Mouse (Mus musculus) retina, embryonic 14.5 days (tissue): Measurements from ENCODE around the gene Tnfrsf19.

Experiments
- DNase-seq: peaks from one replicate; pipeline ENCODE4 v3.0.0-alpha.2; 2015; ENCODE audit warnings: low spot score

Tnfrsf19 gene

GRCm38 (mm10) chr14:61046091-61046681 lies at the start of gene Tnfrsf19:
Tnfrsf19 (minus strand) TSS chr14:61046490.
- DNase-seq, result peak; percentile 89

- no peak for DNase-seq
These were observed 45.8 kb upstream of the Tnfrsf19 start for GRCm38 (mm10) chr14:61092073-61092472.

DNA sequence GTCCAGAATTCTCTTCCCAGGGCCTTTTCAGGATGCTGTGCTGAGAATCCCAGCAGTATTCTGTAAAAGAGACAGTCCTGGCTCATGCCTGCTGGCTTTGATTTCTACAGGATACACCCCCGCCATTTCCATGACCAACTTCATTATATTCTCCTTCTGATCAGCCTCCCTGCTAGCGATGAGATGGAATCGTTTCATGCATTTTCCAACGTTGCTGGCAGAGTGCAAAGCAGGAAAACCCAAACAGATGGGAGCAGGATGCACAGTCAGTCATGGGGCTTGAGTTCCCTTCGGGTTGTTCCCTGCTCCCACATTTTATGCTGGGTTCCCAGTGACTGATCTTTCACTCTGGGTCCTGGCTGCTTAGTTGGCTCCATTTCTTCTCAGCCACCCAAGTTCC lies 44.7 kb upstream of the Tnfrsf19 start:
- DNase-seq, result no peak

GRCm38 (mm10) chr14:61088187-61088586 lies 41.9 kb upstream of the Tnfrsf19 start:
- no peak for DNase-seq

- DNase-seq, result peak; percentile 50
These were observed 39.0 kb upstream of the Tnfrsf19 start for GRCm38 (mm10) chr14:61085325-61085724.

DNA sequence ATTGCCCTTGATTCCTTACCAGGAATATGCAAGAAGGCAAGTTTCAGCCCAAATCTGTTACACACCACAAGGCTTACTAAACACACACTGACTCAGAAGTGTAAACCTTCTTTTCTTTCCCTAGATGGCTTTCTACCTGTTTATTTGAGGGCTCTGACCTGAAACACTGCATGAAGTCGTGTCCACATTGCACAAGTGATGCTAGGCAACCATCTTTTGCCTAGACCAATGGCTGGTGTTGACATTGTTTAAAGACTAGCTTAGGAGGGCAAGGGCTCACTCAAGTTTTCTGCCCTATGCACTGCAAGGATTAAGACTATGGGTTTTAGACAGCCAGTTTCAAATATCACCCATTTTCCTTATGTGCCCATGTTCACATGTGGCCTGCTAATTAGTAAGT lies 23.3 kb upstream of the Tnfrsf19 start:
- no peak for DNase-seq

GRCm38 (mm10) chr14:61061729-61062128 lies 15.4 kb upstream of the Tnfrsf19 start:
- no peak for DNase-seq

DNA sequence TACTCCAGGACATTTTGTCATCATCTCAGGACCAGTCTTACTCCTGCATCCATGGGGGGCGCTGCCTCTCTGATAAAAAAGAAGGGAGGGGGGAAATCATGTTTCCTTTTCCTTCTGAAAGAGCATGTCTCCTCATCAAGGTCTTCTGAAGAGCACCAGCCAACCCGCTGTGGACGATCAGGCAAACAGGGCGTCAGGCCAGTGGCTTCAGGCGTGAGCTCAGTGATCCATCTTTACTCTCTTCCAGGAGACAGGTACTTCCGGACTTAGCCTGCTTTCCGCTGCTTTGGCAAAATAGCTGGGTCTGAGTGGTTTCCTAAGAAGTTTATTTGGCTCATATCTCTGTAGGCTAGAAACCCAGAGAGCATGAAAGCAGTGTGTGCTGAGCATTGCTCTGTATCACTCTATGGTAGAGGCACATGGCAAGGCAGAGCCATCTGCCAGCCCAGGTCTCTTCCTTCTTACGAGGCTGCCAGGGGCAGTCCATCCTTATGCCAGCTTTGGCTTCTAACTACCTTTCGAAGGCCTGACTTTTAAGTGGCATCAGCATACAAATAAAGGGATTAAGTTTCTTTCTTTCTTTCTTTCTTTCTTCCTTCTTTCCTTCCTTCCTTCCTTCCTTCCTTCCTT lies 13.1 kb upstream of the Tnfrsf19 start:
- no peak for DNase-seq

DNA sequence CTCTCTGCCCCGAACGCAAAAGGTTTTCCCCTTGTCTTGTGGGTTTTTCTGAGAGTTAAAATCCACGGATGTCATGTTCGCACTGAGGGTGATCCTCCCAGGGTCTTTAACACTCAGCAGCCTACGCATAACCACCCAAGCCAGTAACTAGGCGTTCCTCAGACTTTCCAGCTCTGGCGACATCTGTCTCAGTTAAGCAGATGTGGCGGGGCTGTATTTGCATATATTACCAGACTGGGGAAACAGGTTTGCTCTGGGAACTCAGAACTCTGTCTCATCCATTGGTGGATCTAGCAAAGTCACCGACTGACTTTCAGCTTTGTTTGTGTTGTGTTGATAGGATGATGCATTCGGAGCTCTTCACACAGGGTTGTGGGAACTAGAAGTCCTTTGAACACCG lies 10.7 kb upstream of the Tnfrsf19 start:
- no peak for DNase-seq

DNA sequence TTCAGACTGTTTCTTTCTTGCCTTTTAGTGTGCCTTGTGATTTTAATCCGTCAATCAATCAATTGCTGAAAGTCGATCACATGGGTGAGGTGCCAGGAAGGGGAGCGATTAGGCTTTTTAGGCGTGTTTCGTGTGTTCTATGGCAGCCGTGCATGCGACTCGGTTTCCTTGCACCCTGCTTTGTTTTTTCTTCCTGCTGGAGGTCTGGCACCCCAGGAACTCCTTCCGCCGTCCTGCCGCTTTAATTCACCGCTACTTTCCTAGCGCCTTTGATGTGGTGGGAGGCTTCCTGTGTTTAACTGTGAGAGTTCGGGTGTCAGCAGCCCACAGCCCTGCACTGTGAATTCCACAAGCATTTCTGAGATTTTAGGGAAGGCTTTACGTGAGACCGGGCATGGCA lies 10.2 kb upstream of the Tnfrsf19 start:
- no peak for DNase-seq

DNA sequence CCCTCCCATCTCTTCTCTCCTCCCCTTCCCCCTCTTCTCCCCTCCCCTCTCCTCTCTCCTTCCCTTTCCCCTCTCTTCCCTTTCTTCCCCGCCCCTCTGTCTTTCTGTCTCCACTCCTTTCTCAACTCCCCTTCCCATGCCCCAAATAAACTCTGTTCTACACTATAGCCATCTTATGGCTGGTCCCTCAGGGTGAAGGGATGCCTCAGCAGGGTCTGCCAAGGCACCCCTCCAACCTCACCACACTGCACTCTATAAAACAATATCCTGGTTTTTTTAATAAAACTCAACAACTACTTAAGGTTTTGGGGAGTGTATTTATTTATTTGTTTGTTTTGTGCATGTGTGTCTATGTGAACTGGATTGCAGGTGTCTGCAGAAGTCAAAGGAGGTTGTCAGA lies 9.6 kb upstream of the Tnfrsf19 start:
- no peak for DNase-seq

GRCm38 (mm10) chr14:61052163-61052562 lies 5.9 kb upstream of the Tnfrsf19 start:
- no peak for DNase-seq

GRCm38 (mm10) chr14:61045446-61046090 lies 722 bp downstream of the Tnfrsf19 start:
- peak; percentile 53 for DNase-seq

DNA sequence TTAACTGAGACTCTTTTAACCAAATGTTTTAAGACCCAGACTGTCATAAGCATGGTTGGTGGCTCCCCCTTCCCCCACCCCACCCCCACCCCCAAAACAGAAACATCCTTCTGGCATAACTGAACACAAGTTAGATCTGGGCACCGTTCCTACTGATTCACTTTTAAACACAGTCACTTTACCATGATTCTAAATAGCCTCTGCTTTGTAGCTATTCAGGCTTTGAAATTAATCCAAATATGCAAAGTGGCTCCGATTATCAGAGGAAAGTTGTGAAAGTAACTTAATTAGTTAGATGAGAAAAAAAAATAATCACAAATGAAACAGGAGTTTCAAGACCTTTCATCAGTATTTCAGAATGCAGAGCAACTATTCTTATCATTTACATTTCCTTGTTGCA lies 2.0 kb downstream of the Tnfrsf19 start:
- DNase-seq, result no peak

DNA sequence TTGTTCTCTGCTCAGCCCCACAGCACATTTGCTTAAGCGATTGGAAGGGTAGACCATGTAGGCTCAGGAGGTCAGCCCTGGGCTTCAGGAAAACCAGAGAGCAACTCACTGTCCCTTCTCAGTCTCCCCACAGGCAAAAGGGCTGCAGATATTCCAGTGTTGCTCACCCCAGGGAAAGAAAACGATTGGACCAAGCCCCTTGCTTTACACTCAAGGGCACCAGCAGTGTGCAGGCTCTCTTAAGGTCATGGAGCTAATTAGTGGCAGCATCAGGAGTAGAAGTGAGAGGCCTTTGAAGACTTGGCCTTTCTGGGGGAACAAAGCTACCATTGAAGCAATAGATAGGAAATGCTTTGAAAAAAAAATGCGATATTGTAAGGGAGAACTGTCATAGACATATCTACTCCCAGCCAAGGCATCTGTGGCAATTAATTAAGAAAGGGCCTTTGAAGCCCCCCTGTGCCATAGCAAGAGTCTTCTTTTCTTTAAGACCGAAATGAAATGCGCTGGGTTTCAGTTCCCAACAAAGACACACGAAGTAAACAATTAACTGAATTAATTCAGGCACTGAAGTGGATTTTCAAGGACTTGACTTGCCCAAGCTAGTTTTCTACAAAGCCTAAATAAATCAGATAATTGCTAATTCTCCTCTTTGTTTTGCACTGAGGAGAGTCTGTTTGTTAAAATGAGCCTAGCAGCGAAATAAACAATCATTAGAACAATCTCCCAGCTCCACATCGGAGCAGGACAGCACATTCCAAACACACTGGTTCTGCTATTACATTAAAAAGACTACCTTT lies 2.6 kb downstream of the Tnfrsf19 start:
- peak; percentile 28 for DNase-seq

DNA sequence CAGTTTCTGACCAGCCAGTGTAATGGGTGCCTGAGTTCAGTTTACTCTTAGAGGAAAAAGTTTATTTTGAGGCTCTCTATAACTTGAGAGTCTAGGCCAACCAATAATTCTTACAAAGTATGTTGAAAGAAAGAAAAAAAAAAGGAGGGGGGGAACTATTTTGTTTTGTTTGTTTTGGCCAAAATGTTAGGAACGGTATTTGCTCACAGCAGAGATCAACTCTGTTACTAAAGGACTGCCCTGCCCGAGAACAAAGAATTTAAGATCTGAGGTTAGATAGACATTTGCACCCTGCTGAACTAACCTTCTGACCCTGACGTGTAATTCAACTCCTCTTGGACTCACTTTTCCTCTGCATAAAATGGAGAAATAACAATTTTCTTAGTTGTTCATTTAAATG lies 4.0 kb downstream of the Tnfrsf19 start:
- no peak for DNase-seq

DNA sequence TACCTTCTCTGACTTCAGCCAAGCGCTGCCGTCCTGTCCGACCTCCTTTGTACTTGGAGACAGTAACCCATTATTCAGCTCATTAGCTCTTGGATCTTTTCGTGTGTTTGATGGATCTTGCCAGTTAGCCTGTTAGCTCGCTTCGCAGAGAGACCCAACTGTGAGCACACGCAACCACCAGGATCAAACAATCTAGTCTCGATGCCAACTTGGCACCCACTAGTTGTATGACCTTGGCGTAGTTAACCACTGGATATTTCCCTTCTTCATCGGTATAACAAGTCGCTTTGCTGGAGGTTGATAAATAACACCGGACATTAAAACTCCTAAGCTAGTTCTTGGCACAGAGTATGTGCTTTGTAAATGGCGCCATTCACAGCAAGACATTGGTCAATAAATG lies 6.1 kb downstream of the Tnfrsf19 start:
- DNase-seq, result no peak

DNA sequence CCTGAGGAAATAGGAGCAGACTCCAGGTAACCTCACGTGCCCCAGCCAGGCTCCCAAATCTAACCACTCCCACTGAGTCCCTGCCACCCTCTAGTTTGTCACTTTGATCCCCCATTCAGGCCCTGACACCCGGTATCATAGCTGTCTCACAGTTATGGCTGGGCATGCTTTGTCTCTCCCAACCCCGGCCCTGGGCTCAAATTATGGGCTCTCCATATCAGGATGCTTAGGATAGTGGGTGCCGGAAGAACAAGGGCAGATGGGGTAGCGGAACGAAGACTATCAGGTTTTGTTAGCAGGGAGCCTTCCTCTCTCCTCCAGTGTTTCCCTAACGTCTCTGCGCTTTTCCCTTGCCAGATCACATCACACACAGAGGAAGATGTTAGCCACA lies 8.2 kb downstream of the Tnfrsf19 start:
- DNase-seq, result no peak

DNA sequence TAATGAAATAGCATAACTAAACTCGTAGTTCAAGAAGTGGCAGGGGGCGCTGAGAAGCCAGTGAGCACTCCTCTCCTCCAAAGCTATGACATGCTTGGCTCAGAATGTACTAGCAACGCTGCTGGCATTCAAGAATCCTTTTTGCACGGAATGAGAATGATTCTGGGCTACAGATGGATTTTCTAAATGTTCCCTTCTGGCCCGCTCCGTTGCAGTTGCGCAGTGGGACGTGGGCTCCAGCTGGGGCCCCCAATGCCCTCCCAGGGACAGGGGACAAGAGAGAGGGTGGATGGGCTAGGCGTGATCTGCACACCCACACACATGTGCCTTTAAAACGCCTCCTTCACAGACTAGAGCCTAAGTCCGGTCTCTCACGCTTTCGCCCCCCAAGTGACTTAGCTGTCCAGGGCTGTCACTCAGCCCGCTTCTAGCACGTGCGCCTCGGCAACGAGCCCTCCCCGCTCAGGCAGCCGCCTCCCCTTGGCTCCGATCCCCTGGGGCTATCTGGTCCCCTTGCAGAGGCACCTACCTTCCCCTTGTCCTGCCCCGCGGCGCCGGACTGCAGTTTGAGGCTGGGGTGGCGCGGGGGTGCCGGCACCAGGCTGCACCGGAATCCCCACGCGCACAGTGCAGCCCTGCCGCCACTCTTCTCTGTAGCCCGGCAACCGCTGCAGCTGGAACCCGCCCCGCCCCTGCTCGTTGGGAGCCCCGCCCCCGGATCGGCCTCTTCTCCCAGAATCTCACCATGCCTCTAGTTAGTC lies 8.8 kb downstream of the Tnfrsf19 start:
- DNase-seq, result peak; percentile 78

GRCm38 (mm10) chr14:61030366-61030765 lies 15.9 kb downstream of the Tnfrsf19 start:
- no peak for DNase-seq

DNA sequence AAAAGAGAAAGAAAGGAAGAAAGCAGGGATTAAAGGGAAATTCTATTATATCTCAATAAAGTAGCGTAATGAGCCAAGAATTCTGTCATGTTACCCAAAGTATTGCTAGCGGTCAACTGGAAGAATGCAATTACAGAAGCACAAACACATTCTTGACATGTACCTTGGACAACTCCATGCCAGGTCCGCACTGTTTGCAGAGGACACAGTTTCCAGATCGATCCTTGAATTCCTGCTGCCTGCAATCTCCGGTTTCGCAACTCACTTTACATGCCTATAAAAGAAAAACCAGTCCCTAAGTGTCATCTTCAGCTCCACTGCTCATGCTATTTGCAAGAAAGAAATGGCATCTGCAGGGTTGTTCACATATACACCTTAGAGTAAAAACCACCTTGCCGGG lies 22.3 kb downstream of the Tnfrsf19 start:
- DNase-seq, result no peak

DNA sequence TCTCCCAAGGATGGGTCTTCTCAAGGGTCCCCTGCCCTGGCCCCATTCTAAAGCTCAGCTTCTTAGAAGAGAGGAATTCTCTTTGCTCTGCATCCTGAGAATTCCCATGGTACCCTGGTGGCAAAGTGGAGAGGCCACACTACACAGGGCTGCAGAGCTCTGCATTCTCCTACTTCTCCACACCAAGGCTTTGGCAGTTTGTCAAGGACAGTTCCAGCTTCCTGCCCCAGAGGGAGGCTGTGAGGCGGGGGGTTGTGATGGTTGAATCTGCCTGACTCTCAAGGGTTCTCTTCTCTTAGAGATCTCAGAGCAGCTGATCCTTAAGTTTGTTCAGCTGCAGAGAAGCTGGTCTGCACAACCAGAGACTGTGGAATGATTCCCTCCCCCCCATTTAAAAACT lies 23.9 kb downstream of the Tnfrsf19 start:
- DNase-seq, result no peak
